Mouse (Mus musculus) midbrain, embryonic 16.5 days (tissue): ENCODE measurements around the gene Acsl1. TPM values are rescaled to one million over a fixed set of nuclear protein-coding genes. Genes with fewer than 3 reads are reported as not detected.

Experiments
- ATAC-seq: fragments of 200-750 bp; cut with Nextera tagmentation; 2 replicates; pipeline ENCODE4 v1.8.0; 2017; ENCODE audit warnings: moderate TSS enrichment
- H3K27ac ChIP-seq: fragments of 300-500 bp; sonication (generic); 2 replicates; pipeline ENCODE4 v1.5.1; 2014; ENCODE audit warnings: mild to moderate bottlenecking, low read length, mixed read lengths
- H3K27me3 ChIP-seq: fragments of 300-500 bp; sonication (generic); 2 replicates; pipeline ENCODE4 v1.6.1; 2014; ENCODE audit warnings: low read depth, low read length, mixed read lengths; ENCODE audit not compliant: control insufficient read depth, insufficient read depth
- H3K36me3 ChIP-seq: fragments of 300-500 bp; sonication (generic); 2 replicates; pipeline ENCODE4 v1.6.1; 2014; ENCODE audit warnings: mild to moderate bottlenecking, low read length, moderate library complexity, mixed read lengths; ENCODE audit not compliant: control insufficient read depth, insufficient read depth
- H3K4me1 ChIP-seq: fragments of 300-500 bp; sonication (generic); 2 replicates; pipeline ENCODE4 v1.6.1; 2014; ENCODE audit warnings: mild to moderate bottlenecking, low read length, mixed read lengths; ENCODE audit not compliant: control insufficient read depth, insufficient read depth
- H3K4me2 ChIP-seq: fragments of 300-500 bp; sonication (generic); 2 replicates; pipeline ENCODE4 v1.6.1; 2014; ENCODE audit warnings: mild to moderate bottlenecking, low read length, mixed read lengths
- H3K4me3 ChIP-seq: fragments of 300-500 bp; sonication (generic); 2 replicates; pipeline ENCODE4 v1.5.1; 2014; ENCODE audit warnings: low read depth, mild to moderate bottlenecking, low read length, moderate library complexity, mixed read lengths
- H3K9ac ChIP-seq: fragments of 300-500 bp; sonication (generic); 2 replicates; pipeline ENCODE4 v1.6.1; 2014; ENCODE audit warnings: low read depth, low read length, mixed read lengths
- H3K9me3 ChIP-seq: fragments of 300-500 bp; sonication (generic); replicated peaks from 2 replicates; pipeline ENCODE4 v1.6.1; 2014; ENCODE audit warnings: mild to moderate bottlenecking, low read length, mixed read lengths; ENCODE audit not compliant: control insufficient read depth, poor library complexity, severe bottlenecking
- WGBS: fragments of 180-500 bp; shearing (Covaris S2); extraction: QIAGEN DNeasy Blood & Tissue Kit; methylation state at CpG from one replicate; pipeline ENCODE4 v1.1.7; 2014; 5-methylcytosine and 5-hydroxymethylcytosine counted together
- polyA plus RNA-seq: library from polyadenylated mRNA; unstranded; fragments of >200 nt; fragmentation: Nextera tagmentation; extraction: Ambion mirVana; gene quantifications from 2 replicates; pipeline ENCODE4 v1.2.1, GENCODE M21; 2015

The Acsl1 gene
- polyA plus RNA-seq, 1 experiment from 2014 or later: 20.2 TPM

- 84% methylated on average over 14 of the region's 14 CpGs for WGBS
- no peak overlapping the region for H3K4me3 ChIP-seq
- H3K27me3 ChIP-seq: no peaks in the 10 kb centered on the region
- H3K4me2 ChIP-seq: no peak overlapping the region
- H3K4me1 ChIP-seq: no peaks in the 10 kb centered on the region
- no peak overlapping the region for H3K27ac ChIP-seq
- no peak for ATAC-seq
- no peak overlapping the region for H3K9ac ChIP-seq
- H3K9me3 ChIP-seq: no peaks in the 10 kb centered on the region
- peaks cover 7% of the 10 kb centered on the region for H3K36me3 ChIP-seq
Observed at GRCm38 (mm10) chr8:46508488-46509395, 37.9 kb downstream of the Acsl1 start.

GRCm38 (mm10) chr8:46509474-46509873 lies 38.6 kb downstream of the Acsl1 start:
- Histone ChIP-seq H3K4me1 (no peaks in the 10 kb centered on the region), H3K36me3 (peaks cover 11% of the 10 kb centered on the region), H3K9me3 (no peaks in the 10 kb centered on the region), H3K9ac (no peak overlapping the region), H3K27ac (no peak overlapping the region), H3K4me3 (no peak overlapping the region), H3K4me2 (no peak overlapping the region), H3K27me3 (no peaks in the 10 kb centered on the region)
- 87% methylated on average over 3 of the region's 3 CpGs for WGBS
- ATAC-seq: no peak

- Histone ChIP-seq H3K4me2 (no peak overlapping the region), H3K36me3 (peaks cover 9% of the 10 kb centered on the region), H3K9me3 (no peaks in the 10 kb centered on the region), H3K27me3 (no peaks in the 10 kb centered on the region), H3K9ac (no peak overlapping the region), H3K27ac (no peak overlapping the region), H3K4me3 (no peak overlapping the region), H3K4me1 (no peaks in the 10 kb centered on the region)
- ATAC-seq: no peak
- WGBS: 73% methylated on average over 9 of the region's 9 CpGs
Observed at GRCm38 (mm10) chr8:46511336-46511735, 40.5 kb downstream of the Acsl1 start.

GRCm38 (mm10) chr8:46512538-46512937 lies 41.7 kb downstream of the Acsl1 start:
- no peak overlapping the region for H3K27ac ChIP-seq
- H3K9me3 ChIP-seq: no peaks in the 10 kb centered on the region
- no peak overlapping the region for H3K4me2 ChIP-seq
- no peaks in the 10 kb centered on the region for H3K4me1 ChIP-seq
- peaks cover 9% of the 10 kb centered on the region for H3K36me3 ChIP-seq
- H3K27me3 ChIP-seq: no peaks in the 10 kb centered on the region
- H3K9ac ChIP-seq: no peak overlapping the region
- ATAC-seq: no peak
- 75% methylated on average over 8 of the region's 8 CpGs for WGBS
- no peak overlapping the region for H3K4me3 ChIP-seq

- H3K9ac ChIP-seq: no peak overlapping the region
- H3K4me1 ChIP-seq: no peaks in the 10 kb centered on the region
- no peak overlapping the region for H3K4me3 ChIP-seq
- no peak overlapping the region for H3K27ac ChIP-seq
- 91% methylated on average over 1 of the region's 1 CpGs for WGBS
- H3K4me2 ChIP-seq: no peak overlapping the region
- no peaks in the 10 kb centered on the region for H3K9me3 ChIP-seq
- no peaks in the 10 kb centered on the region for H3K27me3 ChIP-seq
- peaks cover 9% of the 10 kb centered on the region for H3K36me3 ChIP-seq
- no peak for ATAC-seq
Observed at GRCm38 (mm10) chr8:46514027-46514426, 43.2 kb downstream of the Acsl1 start.

GRCm38 (mm10) chr8:46520667-46521066 lies 49.8 kb downstream of the Acsl1 start:
- H3K27ac ChIP-seq: no peak overlapping the region
- H3K4me1 ChIP-seq: no peaks in the 10 kb centered on the region
- H3K4me3 ChIP-seq: no peak overlapping the region
- H3K9ac ChIP-seq: no peak overlapping the region
- ATAC-seq: no peak
- no peaks in the 10 kb centered on the region for H3K9me3 ChIP-seq
- H3K4me2 ChIP-seq: no peak overlapping the region
- H3K27me3 ChIP-seq: no peaks in the 10 kb centered on the region
- 92% methylated on average over 6 of the region's 6 CpGs for WGBS
- no peaks in the 10 kb centered on the region for H3K36me3 ChIP-seq

GRCm38 (mm10) chr8:46526098-46526497 lies 55.3 kb downstream of the Acsl1 start:
- H3K4me2 ChIP-seq: no peak overlapping the region
- H3K9me3 ChIP-seq: no peaks in the 10 kb centered on the region
- H3K4me1 ChIP-seq: no peaks in the 10 kb centered on the region
- 90% methylated on average over 8 of the region's 8 CpGs for WGBS
- 0 out of 2 replicates have a peak, but pooled peaks cover 5% of the 10 kb centered on the region for H3K36me3 ChIP-seq
- no peak overlapping the region for H3K9ac ChIP-seq
- no peaks in the 10 kb centered on the region for H3K27me3 ChIP-seq
- no peak overlapping the region for H3K4me3 ChIP-seq
- H3K27ac ChIP-seq: no peak overlapping the region
- no peak for ATAC-seq

- ATAC-seq: no peak
- no peak overlapping the region for H3K27ac ChIP-seq
Observed at GRCm38 (mm10) chr8:46526821-46527220, 56.0 kb downstream of the Acsl1 start.

GRCm38 (mm10) chr8:46529508-46529907 lies 58.7 kb downstream of the Acsl1 start:
- no peak overlapping the region for H3K4me2 ChIP-seq
- no peak for ATAC-seq
- no peaks in the 10 kb centered on the region for H3K9me3 ChIP-seq
- H3K4me1 ChIP-seq: no peaks in the 10 kb centered on the region
- WGBS: 87% methylated on average over 4 of the region's 4 CpGs
- H3K9ac ChIP-seq: no peak overlapping the region
- H3K36me3 ChIP-seq: peaks cover 12% of the 10 kb centered on the region; the same call in 1 of the 2 replicates
- no peaks in the 10 kb centered on the region for H3K27me3 ChIP-seq
- no peak overlapping the region for H3K27ac ChIP-seq
- no peak overlapping the region for H3K4me3 ChIP-seq

More at GRCm38 (mm10) chr8:46526821-46527220, 56.0 kb downstream of the Acsl1 start:
- H3K9me3 ChIP-seq: no peaks in the 10 kb centered on the region
- no peak overlapping the region for H3K4me2 ChIP-seq
- H3K36me3 ChIP-seq: peaks cover 11% of the 10 kb centered on the region; the same call in 1 of the 2 replicates
- H3K9ac ChIP-seq: no peak overlapping the region
- no peaks in the 10 kb centered on the region for H3K27me3 ChIP-seq
- 63% methylated on average over 10 of the region's 10 CpGs for WGBS
- no peaks in the 10 kb centered on the region for H3K4me1 ChIP-seq
- H3K4me3 ChIP-seq: no peak overlapping the region
